Mouse (Mus musculus): ENCODE measurements around the gene Ppm1h.

- no peak for TF ChIP-seq CTCF (IDR thresholded peaks at IDR 0.05; ENCODE audit: control insufficient read depth, insufficient read depth, low read length)
- TF ChIP-seq POLR2A (IDR thresholded peaks at IDR 0.05; ENCODE audit: borderline replicate concordance, control insufficient read depth, low read depth, low read length): no peak
Observed at GRCm38 (mm10) chr10:122768204-122768892, 89.8 kb downstream of the Ppm1h start.

Data from bone marrow, adult 2 months (tissue).